Mouse (Mus musculus): ENCODE results near the gene Trex2.
"Not testable (repeated sequence)": the region's sequence is repeated elsewhere in the genome, so short reads cannot be mapped to it uniquely, and the experiment has no call there.

Trex2 gene

DNA sequence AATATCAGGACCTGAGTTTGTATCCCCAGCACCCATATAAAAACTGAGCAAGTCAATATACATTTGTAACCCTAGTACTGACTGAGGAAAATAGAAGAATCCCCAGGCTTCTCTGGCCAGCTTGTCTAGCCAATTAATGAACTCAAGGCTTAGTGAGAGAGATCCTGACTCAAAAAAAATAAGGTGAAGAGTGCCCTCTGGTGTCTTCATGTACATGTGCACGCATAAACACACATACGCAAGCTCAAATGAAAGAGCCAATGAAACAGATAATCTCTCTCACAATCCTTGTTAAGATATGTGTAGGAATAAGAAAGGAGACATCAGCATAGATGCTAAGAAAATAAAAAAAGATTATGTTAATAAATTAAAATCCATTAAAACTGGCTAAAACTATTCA is 5.1 kb downstream of the Trex2 start:
- DNase-seq (ENCODE audit: low spot score): no peak

DNA sequence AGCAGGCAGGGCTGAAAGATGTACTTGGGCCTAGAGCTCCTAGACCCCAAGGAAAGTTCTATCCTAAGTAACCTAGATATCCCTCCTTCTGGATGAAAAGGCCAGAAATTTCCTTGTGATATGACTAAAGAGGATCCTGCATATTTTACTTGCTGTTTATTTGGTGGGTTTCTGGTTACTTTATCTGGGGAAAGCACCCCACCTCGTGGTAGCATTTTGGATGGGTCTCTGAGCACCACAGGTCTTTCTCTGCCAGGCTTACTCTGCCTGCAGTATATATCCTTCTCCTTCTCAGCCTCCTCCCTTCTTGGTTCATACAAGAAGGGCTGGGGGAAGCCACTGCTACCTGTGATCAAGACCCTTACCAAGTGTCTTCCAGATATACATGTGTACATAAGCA is 22.4 kb downstream of the Trex2 start:
- no peak for DNase-seq (ENCODE audit: low spot score)

DNA sequence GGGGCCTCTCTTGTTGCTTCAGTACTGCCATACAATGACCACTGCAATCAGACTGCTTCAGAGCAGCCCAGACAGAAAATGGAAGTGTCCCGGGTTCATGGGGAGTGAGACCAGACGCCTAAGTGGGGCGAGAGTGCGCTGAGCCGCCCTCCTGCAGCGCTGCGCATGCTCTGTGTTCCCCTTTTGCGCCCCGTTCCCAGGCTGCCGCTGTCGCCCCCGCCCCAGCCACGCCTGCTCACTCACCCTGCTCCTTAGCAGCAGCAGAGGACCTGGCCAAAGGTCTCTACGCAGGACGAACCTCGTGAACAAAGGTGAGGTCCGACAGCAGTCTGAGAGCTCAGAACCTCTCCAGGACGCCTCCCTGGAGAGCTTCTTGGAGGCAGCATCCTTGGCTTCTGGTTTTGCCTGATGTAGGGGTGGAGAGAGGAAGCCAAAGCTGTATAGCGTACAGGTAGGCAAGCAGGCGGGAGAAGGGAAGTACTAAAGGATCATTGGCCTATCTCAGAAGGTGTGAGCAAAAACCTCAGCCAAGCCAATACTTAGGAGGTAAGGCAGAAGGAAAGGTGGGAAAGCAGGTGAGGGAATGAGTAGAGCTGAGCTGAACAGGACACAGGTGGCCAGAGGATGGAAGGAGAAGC is 24.1 kb downstream of the Trex2 start, which contains the start of gene Zfp92:
Gene Zfp92, plus strand, starts transcription at position 217 of the 638 bp plus-strand sequence.
- DNase-seq (ENCODE audit: low spot score): no peak

DNA sequence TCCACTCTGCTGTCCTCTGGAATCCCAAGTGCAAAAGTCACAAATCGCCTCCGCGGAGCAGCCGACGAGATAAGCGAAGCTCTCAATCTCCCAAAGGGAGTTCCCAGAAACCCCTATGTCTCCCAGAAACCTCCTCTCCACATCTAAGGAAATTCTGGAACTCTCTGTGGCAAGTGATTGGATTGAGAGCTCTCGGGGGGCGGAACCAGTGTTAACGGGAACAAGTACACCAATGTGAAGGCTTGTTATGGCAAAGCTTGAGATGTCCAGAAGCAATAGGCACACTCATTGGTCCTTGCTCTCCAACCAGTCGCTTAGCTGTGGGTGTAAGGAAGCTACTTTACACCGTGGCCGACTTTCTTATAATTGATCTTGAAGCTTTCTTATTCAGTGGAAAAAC is 33.5 kb downstream of the Trex2 start:
- no peak for DNase-seq (ENCODE audit: low spot score)

DNA sequence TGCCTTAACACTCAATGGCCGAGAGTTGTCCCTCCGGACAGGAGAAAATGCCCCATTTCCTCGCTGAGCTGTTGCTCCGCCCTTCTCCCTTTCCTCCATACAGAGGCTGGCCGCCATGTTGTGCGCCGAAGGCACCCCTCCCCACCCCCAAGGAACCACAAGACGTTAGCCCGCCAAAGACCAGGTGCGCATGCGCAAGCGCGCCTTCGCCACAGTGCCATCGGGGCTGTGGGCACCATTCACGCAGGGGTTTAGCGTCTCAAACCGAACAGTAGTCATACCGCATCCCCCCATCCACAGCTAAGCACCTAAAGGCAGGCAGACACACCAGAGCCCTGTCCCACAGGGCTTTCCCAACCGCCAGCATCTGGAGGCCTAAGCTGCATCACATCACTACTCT is 34.2 kb downstream of the Trex2 start:
- no peak for DNase-seq (ENCODE audit: low spot score)

DNA sequence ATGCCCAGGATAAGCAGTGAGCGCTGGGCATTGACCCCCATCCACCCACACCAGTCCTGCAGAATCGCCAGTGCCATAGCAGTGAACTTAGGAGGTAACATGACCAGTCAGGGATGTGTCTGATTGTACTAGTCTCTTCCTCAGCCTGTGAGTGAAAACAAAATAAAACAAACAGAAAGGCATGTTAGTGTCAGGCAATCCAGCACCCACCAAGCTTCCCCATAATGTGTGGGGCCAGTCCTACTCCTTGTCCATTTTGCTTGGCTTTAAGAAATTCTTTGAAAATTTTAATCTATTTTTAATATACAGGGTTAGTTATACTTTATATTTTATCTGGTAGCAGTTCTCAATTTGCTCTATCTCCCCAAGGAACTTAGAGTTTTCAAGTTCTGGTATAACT is 36.5 kb downstream of the Trex2 start, which contains the start of gene Gm18336:
Gene Gm18336, minus strand, starts transcription at position 101 of the 400 bp plus-strand sequence.
- DNase-seq (ENCODE audit: low spot score): not testable (repeated sequence)

DNA sequence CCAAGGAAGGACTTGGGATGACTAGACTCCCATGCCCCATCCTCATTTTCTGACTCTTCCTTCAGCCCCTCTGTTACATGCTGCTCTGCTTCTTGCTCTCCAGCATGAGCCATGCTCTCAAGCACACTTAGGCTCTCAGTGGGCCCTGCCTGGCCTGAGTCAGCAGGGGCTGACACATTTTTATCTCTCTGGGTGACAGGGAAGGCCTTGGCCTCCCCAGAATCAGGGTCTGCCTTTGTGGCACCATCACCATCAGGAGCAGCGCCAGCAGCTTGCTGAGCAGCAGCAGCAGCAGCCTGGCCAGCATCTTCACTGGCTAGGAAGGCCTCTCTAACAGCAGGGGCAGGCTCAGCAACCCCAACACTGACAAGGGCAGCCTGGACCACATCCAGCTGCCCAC is 38.7 kb downstream of the Trex2 start:
- DNase-seq (ENCODE audit: low spot score): no peak

DNA sequence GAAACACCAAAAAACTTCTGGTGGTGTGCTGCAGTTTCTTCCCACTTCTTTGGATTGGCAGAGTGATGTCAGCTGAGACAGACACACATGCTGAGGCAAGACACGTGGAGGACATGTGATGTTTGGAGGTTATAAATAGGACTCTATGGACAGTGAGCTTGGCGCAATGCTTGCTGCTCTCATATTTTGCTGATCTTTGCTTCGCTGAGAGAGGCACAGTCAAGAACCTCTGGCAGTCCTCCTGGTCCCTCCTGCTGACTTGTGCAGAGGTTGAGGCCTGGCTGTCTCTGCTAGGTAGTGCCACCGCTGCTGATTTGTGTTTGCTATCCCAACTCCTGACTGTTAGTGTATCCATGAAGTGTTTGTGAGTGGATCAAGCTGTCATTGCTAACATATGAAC is 43.7 kb downstream of the Trex2 start:
- DNase-seq (ENCODE audit: low spot score): no peak

DNA sequence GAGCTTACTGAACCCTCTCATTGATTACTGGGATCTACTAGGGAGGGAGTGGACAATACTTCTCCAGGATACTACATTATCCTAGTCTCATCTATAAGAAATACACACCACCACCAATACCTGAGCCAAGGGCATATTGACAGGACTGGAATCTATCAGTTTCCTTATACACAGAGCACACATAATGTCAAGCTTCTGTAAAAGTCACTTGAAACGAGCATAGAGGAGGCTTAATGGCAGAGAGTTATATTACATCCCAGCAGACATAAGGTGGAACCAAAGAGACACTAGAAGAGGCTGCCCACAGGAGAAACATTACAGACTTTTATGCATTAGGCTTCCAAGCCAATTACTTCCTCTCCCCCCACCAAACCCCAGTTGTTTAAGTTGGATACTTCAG is 50.2 kb downstream of the Trex2 start:
- DNase-seq (ENCODE audit: low spot score): no peak

DNA sequence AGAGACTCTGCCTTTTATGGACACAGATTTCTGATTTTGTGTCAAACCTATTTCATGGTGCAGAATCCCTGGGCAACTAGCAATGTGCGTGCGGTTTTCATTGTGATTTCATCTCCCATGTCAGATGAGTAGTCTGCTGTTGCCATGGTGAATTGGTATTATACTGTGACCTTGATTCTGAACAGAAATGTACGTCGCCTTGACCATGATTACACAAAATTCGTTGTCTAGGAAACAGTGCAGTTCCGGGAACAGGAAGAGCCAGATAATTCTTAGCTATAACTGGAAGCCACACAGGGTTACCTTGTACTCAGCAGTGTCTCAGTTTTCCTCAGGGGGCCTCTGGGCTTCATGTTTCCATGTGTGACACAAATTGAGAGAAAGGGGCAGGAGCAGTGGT is 50.7 kb downstream of the Trex2 start:
- no peak for DNase-seq (ENCODE audit: low spot score)
